Mouse (Mus musculus): ENCODE measurements around the gene Bcl2l13. TPM values are rescaled to one million over a fixed set of nuclear protein-coding genes. Genes with fewer than 3 reads are reported as not detected.
"Not testable (repeated sequence)": the region's sequence is repeated elsewhere in the genome, so short reads cannot be mapped to it uniquely, and the experiment has no call there.

The Bcl2l13 gene
- polyA plus RNA-seq, 1 experiment from 2014 or later = 32.5 TPM

DNA sequence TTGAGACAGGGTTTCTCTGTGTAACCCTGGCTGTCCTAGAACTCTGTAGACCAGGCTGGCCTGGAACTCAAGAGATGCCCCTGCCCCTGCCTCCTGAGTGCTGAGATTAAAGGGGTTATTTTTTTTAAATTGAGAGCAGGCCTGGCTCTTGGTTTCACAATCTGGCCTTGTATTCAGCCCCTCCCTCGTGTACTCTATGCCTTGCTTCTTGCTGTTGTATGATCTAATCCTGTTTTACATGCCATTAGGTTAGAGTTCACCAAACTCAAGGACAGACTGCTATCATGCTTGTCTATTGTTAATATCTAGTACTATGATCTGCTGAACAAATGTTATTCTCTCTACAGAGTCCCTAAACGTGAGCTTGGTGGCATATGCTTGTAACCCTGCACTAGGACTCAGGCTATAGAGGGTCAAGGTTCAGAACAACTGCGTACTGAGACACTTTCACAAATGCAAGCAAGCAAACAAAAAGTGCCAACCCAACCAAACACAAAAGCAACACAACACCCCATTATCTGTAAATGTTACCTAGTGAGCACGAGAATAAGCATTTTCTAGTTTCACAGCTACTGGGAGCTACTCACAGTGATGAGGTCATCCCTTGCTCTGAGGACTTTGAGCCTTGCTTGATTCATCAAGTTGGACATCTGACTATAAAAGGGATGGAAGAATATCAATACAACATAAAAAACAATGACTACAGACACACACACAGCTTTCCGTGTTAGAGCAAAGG, 28.8 kb upstream of the Bcl2l13 start:
- 84% methylated on average over 5 of the region's 5 CpGs for WGBS
- no peaks in the 10 kb centered on the region for H3K4me1 ChIP-seq
- H3K27me3 ChIP-seq = no peaks in the 10 kb centered on the region
- no peak overlapping the region for H3K4me3 ChIP-seq
- no peak for ATAC-seq
- no peak overlapping the region for H3K9ac ChIP-seq
- no peak overlapping the region for H3K4me2 ChIP-seq
- peaks cover 97% of the 10 kb centered on the region for H3K36me3 ChIP-seq (ENCODE audit: poor library complexity, severe bottlenecking)
- H3K27ac ChIP-seq = no peak overlapping the region
- no peaks in the 10 kb centered on the region for H3K9me3 ChIP-seq (replicated peaks)

DNA sequence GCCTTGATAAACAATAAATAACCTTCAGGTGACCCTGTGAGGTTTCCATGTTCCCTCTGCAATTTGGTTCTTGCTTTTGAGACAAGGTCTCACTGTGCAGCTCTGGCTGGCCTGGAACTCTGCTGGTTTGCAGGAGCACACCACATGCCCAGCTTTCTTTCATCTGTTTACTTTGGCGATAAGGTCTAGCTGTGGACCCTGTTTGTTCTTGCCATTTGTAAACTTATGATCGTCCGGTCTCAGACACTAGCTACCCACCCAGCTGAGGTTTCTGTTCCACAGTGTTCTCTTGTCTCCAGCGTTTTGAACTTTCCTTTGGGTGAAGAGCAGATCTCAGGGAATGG, 28.3 kb upstream of the Bcl2l13 start:
- Histone ChIP-seq H3K27me3 (no peaks in the 10 kb centered on the region), H3K9me3 (replicated peaks) (no peaks in the 10 kb centered on the region)
- WGBS = 98% methylated on average over 4 of the region's 4 CpGs

DNA sequence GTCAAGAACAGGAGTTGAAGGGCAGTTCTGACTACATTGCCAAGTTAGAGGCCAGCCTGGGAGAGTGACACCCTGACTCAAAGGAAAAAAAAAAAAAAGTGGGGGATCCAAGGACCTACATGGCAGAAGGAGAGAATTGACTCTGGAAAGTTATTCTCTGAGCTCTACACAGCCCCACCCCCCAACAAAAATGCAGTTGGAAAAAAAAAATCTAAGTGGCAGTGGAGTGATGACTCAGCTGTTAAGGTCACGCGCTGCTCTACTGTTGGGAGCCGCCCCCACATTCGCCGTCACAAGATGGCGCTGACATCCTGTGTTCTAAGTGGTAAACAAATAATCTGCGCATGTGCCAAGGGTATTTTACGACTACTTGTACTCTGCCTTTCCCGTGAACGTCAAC, 24.0 kb upstream of the Bcl2l13 start:
- H3K4me3 ChIP-seq; H3K4me2 ChIP-seq; H3K9ac ChIP-seq; H3K27me3 ChIP-seq; ATAC-seq; H3K9me3 ChIP-seq (replicated peaks); H3K27ac ChIP-seq; H3K4me1 ChIP-seq: not testable (repeated sequence)
- over 99% methylated on average over 10 of the region's 10 CpGs for WGBS
- H3K36me3 ChIP-seq (ENCODE audit: poor library complexity, severe bottlenecking) = peaks cover 52% of the 10 kb centered on the region

More for the DNA sequence above, 28.3 kb upstream of the Bcl2l13 start:
- Histone ChIP-seq H3K4me1 (no peaks in the 10 kb centered on the region), H3K4me3 (no peak overlapping the region), H3K36me3 (ENCODE audit: poor library complexity, severe bottlenecking) (peaks cover 94% of the 10 kb centered on the region), H3K9ac (no peak overlapping the region), H3K4me2 (no peak overlapping the region), H3K27ac (no peak overlapping the region)
- no peak for ATAC-seq

DNA sequence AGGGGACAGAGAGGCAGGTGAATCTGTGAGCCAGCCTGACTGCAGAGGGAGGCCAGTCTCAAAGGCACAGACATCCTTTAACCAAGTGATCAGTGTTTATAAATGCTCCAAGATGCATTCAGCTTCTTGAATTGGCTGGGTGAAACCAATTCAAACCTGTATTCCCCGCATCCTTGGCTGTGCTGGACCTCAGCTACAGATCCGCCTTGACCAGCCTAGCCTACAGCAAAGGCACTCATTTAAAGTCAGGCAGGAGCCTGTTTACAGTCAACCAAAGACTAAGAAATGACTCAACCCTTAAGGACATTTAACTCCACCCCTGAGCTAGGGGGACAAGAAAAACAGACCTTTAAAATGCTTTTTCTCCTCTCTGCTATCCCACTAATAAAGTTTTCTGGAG, 16.7 kb upstream of the Bcl2l13 start:
- Histone ChIP-seq H3K4me2 (no peak overlapping the region), H3K36me3 (ENCODE audit: poor library complexity, severe bottlenecking) (peaks cover 24% of the 10 kb centered on the region), H3K4me1 (peaks cover 20% of the 10 kb centered on the region), H3K27me3 (no peaks in the 10 kb centered on the region), H3K27ac (no peak overlapping the region), H3K9ac (no peak overlapping the region), H3K9me3 (replicated peaks) (no peaks in the 10 kb centered on the region), H3K4me3 (no peak overlapping the region)
- ATAC-seq = no peak
- WGBS = 93% methylated on average over 2 of the region's 2 CpGs

DNA sequence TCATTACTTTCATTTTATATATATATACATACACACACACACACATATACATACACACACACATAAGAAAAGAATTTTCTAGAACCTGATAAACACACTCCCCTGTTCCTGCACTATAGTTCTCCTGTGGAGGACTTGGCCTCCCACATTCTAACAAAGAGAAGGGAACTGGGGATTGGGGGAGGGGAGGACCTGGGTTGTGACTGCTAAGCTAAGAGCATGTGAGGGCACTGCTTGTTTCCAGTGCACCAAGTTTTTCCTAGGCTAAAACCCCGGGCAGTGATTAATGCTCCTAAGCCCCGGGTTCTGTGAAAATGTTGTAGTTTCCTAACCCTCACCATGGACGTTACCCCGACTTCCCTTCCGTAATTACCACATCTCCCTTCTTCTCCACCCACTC, 15.9 kb upstream of the Bcl2l13 start:
- no peak overlapping the region for H3K27ac ChIP-seq
- H3K9ac ChIP-seq = no peak overlapping the region
- no peaks in the 10 kb centered on the region for H3K9me3 ChIP-seq (replicated peaks)
- H3K36me3 ChIP-seq (ENCODE audit: poor library complexity, severe bottlenecking) = peaks cover 24% of the 10 kb centered on the region
- ATAC-seq = no peak
- no peak overlapping the region for H3K4me2 ChIP-seq
- 90% methylated on average over 5 of the region's 5 CpGs for WGBS
- no peak overlapping the region for H3K4me3 ChIP-seq
- peaks cover 20% of the 10 kb centered on the region for H3K4me1 ChIP-seq
- no peaks in the 10 kb centered on the region for H3K27me3 ChIP-seq

DNA sequence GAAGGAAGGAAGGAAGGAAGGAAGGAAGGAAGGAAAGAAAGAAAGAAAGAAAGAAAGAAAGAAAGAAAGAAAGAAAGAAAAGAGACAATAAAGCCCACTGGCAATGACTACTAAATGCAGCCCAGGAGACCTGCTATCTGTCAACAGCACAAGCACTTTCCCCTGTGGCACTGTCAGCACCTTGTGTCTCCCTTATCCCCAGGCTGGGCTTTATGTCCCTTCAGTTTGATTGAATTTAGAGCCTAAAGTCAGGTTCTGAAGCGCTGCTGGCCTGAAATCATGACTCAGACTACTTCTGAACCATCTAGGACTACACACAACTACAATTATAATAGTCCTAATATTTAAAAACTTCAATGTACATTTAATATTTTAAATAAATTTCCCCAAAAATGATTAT, 15.1 kb upstream of the Bcl2l13 start:
- peak overlapping the region; percentile 84 for H3K4me2 ChIP-seq
- no peak for ATAC-seq
- H3K36me3 ChIP-seq (ENCODE audit: poor library complexity, severe bottlenecking) = peaks cover 24% of the 10 kb centered on the region
- H3K4me3 ChIP-seq = no peak overlapping the region
- H3K27me3 ChIP-seq = no peaks in the 10 kb centered on the region
- 86% methylated on average over 1 of the region's 1 CpGs for WGBS
- H3K4me1 ChIP-seq = peaks cover 20% of the 10 kb centered on the region
- no peak overlapping the region for H3K27ac ChIP-seq
- H3K9me3 ChIP-seq (replicated peaks) = no peaks in the 10 kb centered on the region
- H3K9ac ChIP-seq = no peak overlapping the region

DNA sequence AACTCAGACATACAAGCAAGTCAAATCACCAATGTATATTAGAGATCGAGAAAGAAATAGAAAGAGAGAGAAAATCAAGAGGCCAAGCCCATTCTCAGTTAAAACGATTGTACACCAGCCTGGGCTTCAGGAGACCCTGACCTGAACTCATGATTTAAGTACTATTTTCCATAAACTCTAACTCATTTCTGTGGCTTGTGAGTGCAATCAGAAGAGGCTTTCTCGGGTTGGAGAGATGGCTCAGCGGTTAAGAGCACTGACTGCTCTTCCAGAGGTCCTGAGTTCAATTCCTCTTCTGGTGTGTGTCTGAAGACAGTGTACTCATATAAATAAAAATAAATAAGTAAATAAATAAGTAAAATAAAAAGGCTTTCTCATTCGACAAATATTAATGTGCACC, 14.3 kb upstream of the Bcl2l13 start:
- WGBS = 58% methylated on average over 5 of the region's 5 CpGs
- ATAC-seq = no peak
- peak overlapping the region; percentile 96 for H3K4me3 ChIP-seq
- H3K4me1 ChIP-seq = peaks cover 20% of the 10 kb centered on the region
- peak overlapping the region; percentile 84 for H3K4me2 ChIP-seq
- peak overlapping the region; percentile 83 for H3K9ac ChIP-seq
- no peaks in the 10 kb centered on the region for H3K9me3 ChIP-seq (replicated peaks)
- no peak overlapping the region for H3K27ac ChIP-seq
- H3K27me3 ChIP-seq = no peaks in the 10 kb centered on the region
- peaks cover 24% of the 10 kb centered on the region for H3K36me3 ChIP-seq (ENCODE audit: poor library complexity, severe bottlenecking)

DNA sequence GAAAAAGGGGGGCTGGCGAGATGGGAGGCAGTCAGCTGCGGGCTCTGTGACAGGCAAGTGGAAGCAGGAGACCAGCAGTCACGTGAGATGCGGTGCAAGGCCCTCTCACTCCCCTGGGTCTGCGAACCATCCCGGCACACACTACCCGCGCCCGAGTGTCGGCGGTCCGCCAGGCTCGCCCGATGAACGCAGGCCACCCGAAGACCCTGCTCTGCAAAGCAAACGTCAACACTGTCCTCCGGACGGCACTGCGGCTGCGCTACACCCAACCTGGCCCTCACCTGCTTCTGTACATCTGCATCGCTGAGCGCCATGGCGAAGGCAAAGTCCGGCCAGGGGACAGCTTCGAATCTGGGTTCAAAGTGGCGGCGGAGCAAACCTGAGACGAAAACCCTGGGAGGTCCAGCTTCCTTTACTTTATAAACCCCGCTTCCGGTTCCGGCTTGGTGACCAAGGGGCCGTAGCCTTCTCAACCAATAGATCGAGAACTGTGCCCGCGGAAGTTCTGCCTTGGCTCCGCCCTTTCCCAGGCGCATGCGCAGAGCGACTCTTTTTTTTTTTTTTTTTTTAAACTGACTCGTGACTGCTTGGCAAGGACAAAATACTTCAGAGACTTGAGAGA, 13.6 kb upstream of the Bcl2l13 start, which contains the start of gene Atp6v1e1:
TSS of gene Atp6v1e1 (minus strand) at position 487 of the 622 bp plus-strand sequence.
- H3K9me3 ChIP-seq (replicated peaks) = no peaks in the 10 kb centered on the region

DNA sequence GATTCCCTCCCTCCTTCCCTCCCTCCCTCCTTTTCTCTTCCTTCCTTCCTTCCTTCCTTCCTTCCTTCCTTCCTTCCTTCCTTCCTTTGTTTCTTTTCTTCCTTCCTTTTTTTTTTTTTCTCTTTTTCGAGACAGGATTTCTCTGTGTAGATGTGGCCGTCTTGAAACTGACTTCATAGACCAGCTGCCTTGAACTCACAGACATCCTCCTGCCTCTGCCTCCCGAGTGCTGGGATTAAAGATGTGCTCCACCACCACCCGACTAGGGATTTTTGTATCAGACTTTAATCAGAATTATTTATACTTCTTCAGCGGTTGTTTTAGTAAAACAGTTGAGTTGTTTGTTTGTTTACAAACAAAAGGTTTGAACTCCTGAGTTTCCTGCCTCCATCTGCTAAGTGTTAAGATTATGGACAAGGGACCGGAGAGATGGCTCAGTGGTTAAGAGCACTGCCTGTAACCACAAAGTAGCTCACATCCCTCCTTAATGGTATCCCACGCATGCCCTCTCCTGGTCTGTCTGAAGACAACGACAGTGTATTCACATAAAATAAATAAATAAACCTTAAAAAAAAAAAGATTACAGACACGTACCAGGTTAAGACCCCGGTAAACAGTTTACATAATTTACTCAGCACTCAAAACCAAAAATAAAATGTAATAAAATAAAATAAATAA, 12.9 kb upstream of the Bcl2l13 start:
- H3K9ac ChIP-seq = no peak overlapping the region
- peak overlapping the region; percentile 96 for H3K4me3 ChIP-seq
- 69% methylated on average over 10 of the region's 10 CpGs for WGBS
- H3K4me1 ChIP-seq = peaks cover 20% of the 10 kb centered on the region
- H3K9me3 ChIP-seq (replicated peaks) = no peaks in the 10 kb centered on the region
- peak overlapping the region; percentile 84 for H3K4me2 ChIP-seq
- H3K36me3 ChIP-seq (ENCODE audit: poor library complexity, severe bottlenecking) = peaks cover 13% of the 10 kb centered on the region
- H3K27ac ChIP-seq = no peak overlapping the region; the same call in 1 of the 2 replicates
- peaks cover 6% of the 10 kb centered on the region; the same call in 1 of the 2 replicates for H3K27me3 ChIP-seq
- ATAC-seq = peak; percentile 50

More for the DNA sequence above, 13.6 kb upstream of the Bcl2l13 start, which contains the start of gene Atp6v1e1:
- peak; percentile 97 for ATAC-seq
- WGBS = under 1% methylated on average over 41 of the region's 41 CpGs
- H3K4me3 ChIP-seq = peak within 1 kb of the TSS; percentile 96
- H3K4me2 ChIP-seq = peak within 1 kb of the TSS; percentile 84
- H3K36me3 ChIP-seq (ENCODE audit: poor library complexity, severe bottlenecking) = peaks cover 20% of the 10 kb centered on the region
- H3K27ac ChIP-seq = peak within 1 kb of the TSS; percentile 84
- H3K9ac ChIP-seq = peak within 1 kb of the TSS; percentile 83
- H3K27me3 ChIP-seq = peaks cover 3% of the 10 kb centered on the region; the same call in 1 of the 2 replicates
- H3K4me1 ChIP-seq = peaks cover 20% of the 10 kb centered on the region

DNA sequence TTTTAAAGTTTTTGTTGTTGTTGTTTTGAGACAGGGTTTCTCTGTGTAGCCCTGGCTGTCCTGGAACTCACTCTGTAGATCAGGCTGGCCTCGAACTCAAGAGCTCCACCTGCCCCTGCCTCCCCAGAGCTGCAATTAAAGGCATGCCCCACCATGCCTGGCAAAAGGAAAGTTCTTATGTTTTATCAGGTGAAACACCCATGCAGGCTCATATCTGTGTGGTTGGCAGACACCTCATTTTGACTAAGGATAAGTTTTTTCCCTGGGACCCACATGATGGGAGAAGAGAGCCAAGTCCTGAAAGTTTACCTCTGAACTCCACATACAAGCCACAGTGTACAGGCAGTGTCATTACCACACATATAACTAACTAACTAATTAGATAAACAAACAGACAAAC, 6.0 kb upstream of the Bcl2l13 start:
- H3K4me1 ChIP-seq = no peaks in the 10 kb centered on the region
- H3K4me3 ChIP-seq = no peak overlapping the region
- H3K9ac ChIP-seq = no peak overlapping the region
- no peaks in the 10 kb centered on the region for H3K9me3 ChIP-seq (replicated peaks)
- 43% methylated on average over 1 of the region's 1 CpGs for WGBS
- no peak overlapping the region for H3K4me2 ChIP-seq
- no peak for ATAC-seq
- no peak overlapping the region for H3K27ac ChIP-seq
- no peaks in the 10 kb centered on the region for H3K36me3 ChIP-seq (ENCODE audit: poor library complexity, severe bottlenecking)
- H3K27me3 ChIP-seq = peaks cover 11% of the 10 kb centered on the region; the same call in 1 of the 2 replicates

DNA sequence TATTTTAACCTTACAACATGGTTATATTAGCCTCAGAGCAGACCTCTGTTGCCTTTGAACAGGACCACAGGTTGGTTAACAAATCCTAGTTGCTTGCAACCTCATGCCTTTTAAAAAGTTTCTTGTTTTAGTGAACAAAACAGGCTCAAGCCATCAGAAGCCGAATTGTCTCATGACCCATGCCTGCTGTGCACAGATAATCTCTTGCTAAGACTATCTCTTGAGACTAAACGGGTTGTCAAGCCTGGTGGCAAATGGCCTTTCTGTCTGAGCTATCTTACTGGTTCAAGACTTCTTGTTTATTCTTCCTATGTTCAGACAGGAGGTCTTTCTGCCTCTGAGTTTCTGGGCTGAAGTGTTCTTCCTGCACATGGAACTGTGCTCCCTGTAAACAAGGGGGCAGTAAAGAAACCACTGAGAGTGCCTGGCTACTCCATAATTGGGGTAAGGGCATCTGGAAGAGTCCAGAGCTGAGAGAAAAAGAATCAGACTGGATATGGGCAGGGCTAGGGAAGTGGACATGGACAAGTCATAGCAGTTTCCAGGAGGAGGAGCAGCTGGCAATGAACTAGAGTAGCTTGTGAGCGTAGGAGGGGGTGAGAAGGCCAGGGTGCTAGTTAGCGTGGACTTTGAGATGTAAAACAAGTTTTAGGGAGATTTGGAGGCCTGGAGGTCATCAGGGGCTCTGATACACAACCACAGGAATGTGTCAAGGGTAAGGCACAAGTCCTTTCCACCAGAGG, 5.0 kb upstream of the Bcl2l13 start:
- peaks cover 4% of the 10 kb centered on the region; the same call in 1 of the 2 replicates for H3K4me1 ChIP-seq
- no peak overlapping the region for H3K9ac ChIP-seq
- H3K27me3 ChIP-seq = peaks cover 11% of the 10 kb centered on the region; the same call in 1 of the 2 replicates
- no peaks in the 10 kb centered on the region for H3K9me3 ChIP-seq (replicated peaks)
- H3K4me2 ChIP-seq = no peak overlapping the region
- H3K27ac ChIP-seq = no peak overlapping the region
- H3K36me3 ChIP-seq (ENCODE audit: poor library complexity, severe bottlenecking) = no peaks in the 10 kb centered on the region
- no peak for ATAC-seq
- WGBS = 59% methylated on average over 4 of the region's 4 CpGs
- no peak overlapping the region for H3K4me3 ChIP-seq

Data from forebrain, embryonic 13.5 days (tissue).